Mouse (Mus musculus): Measurements from ENCODE around the gene Tceanc2. TPM values are rescaled to one million over a fixed set of nuclear protein-coding genes. Genes with fewer than 3 reads are reported as not detected.

The Tceanc2 gene
- total and polyA plus RNA-seq, 3 experiments, result 15.1 to 65.8 (median 17.6) TPM

- H3K4me1 ChIP-seq (ENCODE audit: insufficient read depth, low read depth, low read length), result peaks cover 39% of the 10 kb centered on the region
- no peak for DNase-seq (ENCODE audit: low spot score)
- no peak for ATAC-seq (ENCODE audit: extremely low read depth, insufficient number of reproducible peaks, low FRiP score, poor library complexity, severe bottlenecking)
- H3K9me3 ChIP-seq (replicated peaks), result no peaks in the 10 kb centered on the region
- no peaks in the 10 kb centered on the region for H3K27me3 ChIP-seq (ENCODE audit: insufficient read depth, low read length)
- H3K36me3 ChIP-seq (replicated peaks), result peaks cover 43% of the 10 kb centered on the region
- peak; percentile 70; the same call in 1 of the 2 replicates for TF ChIP-seq POLR2AphosphoS5 (IDR thresholded peaks at IDR 0.05; ENCODE audit: insufficient replicate concordance, low read depth, low read length)
- no peak for TF ChIP-seq GATA2 (IDR thresholded peaks at IDR 0.05; ENCODE audit: borderline replicate concordance, low read depth, low read length)
- TF ChIP-seq TAL1 (conservative IDR thresholded peaks at IDR 0.05; ENCODE audit: low read depth, low read length), result no peak
- no peak for TF ChIP-seq CTCF (IDR thresholded peaks at IDR 0.05; ENCODE audit: low read depth, low read length)
- peak overlapping the region; percentile 31; the same call in 1 of the 2 replicates for H3K4me3 ChIP-seq (ENCODE audit: low read depth, low read length)
Measured at GRCm38 (mm10) chr4:107183203-107183602, 4.3 kb upstream of the Tceanc2 start.

- peak; percentile 66 for TF ChIP-seq TAL1 (conservative IDR thresholded peaks at IDR 0.05; ENCODE audit: low read depth, low read length)
- TF ChIP-seq CTCF (IDR thresholded peaks at IDR 0.05; ENCODE audit: low read depth, low read length), result no peak
- no peak for TF ChIP-seq POLR2AphosphoS5 (IDR thresholded peaks at IDR 0.05; ENCODE audit: insufficient replicate concordance, low read depth, low read length)
- TF ChIP-seq GATA2 (IDR thresholded peaks at IDR 0.05; ENCODE audit: borderline replicate concordance, low read depth, low read length), result no peak
- no peak for TF ChIP-seq GATA1 (IDR thresholded peaks at IDR 0.05; ENCODE audit: borderline replicate concordance, low read length)
- ATAC-seq (ENCODE audit: extremely low read depth, insufficient number of reproducible peaks, low FRiP score, poor library complexity, severe bottlenecking) (no peak), DNase-seq (ENCODE audit: low spot score) (no peak)
- H3K4me1 ChIP-seq (ENCODE audit: insufficient read depth, low read depth, low read length), result peaks cover 39% of the 10 kb centered on the region
- H3K27me3 ChIP-seq (ENCODE audit: insufficient read depth, low read length), result no peaks in the 10 kb centered on the region
- H3K36me3 ChIP-seq (replicated peaks), result peaks cover 39% of the 10 kb centered on the region
- no peaks in the 10 kb centered on the region for H3K9me3 ChIP-seq (replicated peaks)
- no peak overlapping the region; the same call in 1 of the 2 replicates for H3K4me3 ChIP-seq (ENCODE audit: low read depth, low read length)
Measured at GRCm38 (mm10) chr4:107182796-107183195, 3.9 kb upstream of the Tceanc2 start.

GRCm38 (mm10) chr4:107181866-107182265, 3.0 kb upstream of the Tceanc2 start:
- peaks cover 46% of the 10 kb centered on the region for H3K4me1 ChIP-seq (ENCODE audit: insufficient read depth, low read depth, low read length)
- ATAC-seq (ENCODE audit: extremely low read depth, insufficient number of reproducible peaks, low FRiP score, poor library complexity, severe bottlenecking) (no peak), DNase-seq (ENCODE audit: low spot score) (no peak)
- H3K9me3 ChIP-seq (replicated peaks), result no peaks in the 10 kb centered on the region
- no peaks in the 10 kb centered on the region for H3K27me3 ChIP-seq (ENCODE audit: insufficient read depth, low read length)
- peaks cover 31% of the 10 kb centered on the region for H3K36me3 ChIP-seq (replicated peaks)
- no peak for TF ChIP-seq CTCF (IDR thresholded peaks at IDR 0.05; ENCODE audit: low read depth, low read length)
- TF ChIP-seq POLR2AphosphoS5 (IDR thresholded peaks at IDR 0.05; ENCODE audit: insufficient replicate concordance, low read depth, low read length), result no peak
- no peak for TF ChIP-seq GATA1 (IDR thresholded peaks at IDR 0.05; ENCODE audit: borderline replicate concordance, low read length)
- no peak for TF ChIP-seq TAL1 (conservative IDR thresholded peaks at IDR 0.05; ENCODE audit: low read depth, low read length)
- TF ChIP-seq GATA2 (IDR thresholded peaks at IDR 0.05; ENCODE audit: borderline replicate concordance, low read depth, low read length), result no peak
- H3K4me3 ChIP-seq (ENCODE audit: low read depth, low read length), result peak overlapping the region; percentile 52; the same call in 1 of the 2 replicates

GRCm38 (mm10) chr4:107180746-107181145, 1.8 kb upstream of the Tceanc2 start:
- Histone ChIP-seq H3K9me3 (replicated peaks) (no peaks in the 10 kb centered on the region), H3K27me3 (ENCODE audit: insufficient read depth, low read length) (no peaks in the 10 kb centered on the region), H3K4me3 (ENCODE audit: low read depth, low read length) (no peak overlapping the region; the same call in 1 of the 2 replicates), H3K4me1 (ENCODE audit: insufficient read depth, low read depth, low read length) (peaks cover 53% of the 10 kb centered on the region), H3K36me3 (replicated peaks) (peaks cover 30% of the 10 kb centered on the region)
- TF ChIP-seq CTCF (IDR thresholded peaks at IDR 0.05; ENCODE audit: low read depth, low read length) (no peak), POLR2AphosphoS5 (IDR thresholded peaks at IDR 0.05; ENCODE audit: insufficient replicate concordance, low read depth, low read length) (no peak), GATA1 (IDR thresholded peaks at IDR 0.05; ENCODE audit: borderline replicate concordance, low read length) (no peak)
- ATAC-seq (ENCODE audit: extremely low read depth, insufficient number of reproducible peaks, low FRiP score, poor library complexity, severe bottlenecking) (no peak), DNase-seq (ENCODE audit: low spot score) (no peak)

GRCm38 (mm10) chr4:107179561-107179960, 645 bp upstream of the Tceanc2 start:
- Histone ChIP-seq H3K4me3 (ENCODE audit: low read depth, low read length) (peak overlapping the region; percentile 97), H3K4me1 (ENCODE audit: insufficient read depth, low read depth, low read length) (peaks cover 62% of the 10 kb centered on the region), H3K27me3 (ENCODE audit: insufficient read depth, low read length) (no peaks in the 10 kb centered on the region), H3K9me3 (replicated peaks) (no peaks in the 10 kb centered on the region), H3K36me3 (replicated peaks) (peaks cover 32% of the 10 kb centered on the region)
- ATAC-seq (ENCODE audit: extremely low read depth, insufficient number of reproducible peaks, low FRiP score, poor library complexity, severe bottlenecking), result no peak
- TF ChIP-seq GATA2 (IDR thresholded peaks at IDR 0.05; ENCODE audit: borderline replicate concordance, low read depth, low read length) (no peak), POLR2AphosphoS5 (IDR thresholded peaks at IDR 0.05; ENCODE audit: insufficient replicate concordance, low read depth, low read length) (no peak), TAL1 (conservative IDR thresholded peaks at IDR 0.05; ENCODE audit: low read depth, low read length) (no peak), GATA1 (IDR thresholded peaks at IDR 0.05; ENCODE audit: borderline replicate concordance, low read length) (no peak), CTCF (IDR thresholded peaks at IDR 0.05; ENCODE audit: low read depth, low read length) (no peak)
- DNase-seq (ENCODE audit: low spot score), result no peak

GRCm38 (mm10) chr4:107178182-107178829, 610 bp downstream of the Tceanc2 start, which contains the start of gene Tmem59:
Tmem59 (plus strand) TSS chr4:107178399.
- H3K36me3 ChIP-seq (replicated peaks), result peaks cover 37% of the 10 kb centered on the region
- no peaks in the 10 kb centered on the region for H3K9me3 ChIP-seq (replicated peaks)
- peak; percentile 89 for DNase-seq (ENCODE audit: low spot score)
- H3K4me3 ChIP-seq (ENCODE audit: low read depth, low read length), result peak within 1 kb of the TSS; percentile 97
- peak; percentile 85 for ATAC-seq (ENCODE audit: extremely low read depth, insufficient number of reproducible peaks, low FRiP score, poor library complexity, severe bottlenecking)
- peaks cover 64% of the 10 kb centered on the region for H3K4me1 ChIP-seq (ENCODE audit: insufficient read depth, low read depth, low read length)
- TF ChIP-seq GATA2 (IDR thresholded peaks at IDR 0.05; ENCODE audit: borderline replicate concordance, low read depth, low read length) (no peak), CTCF (IDR thresholded peaks at IDR 0.05; ENCODE audit: low read depth, low read length) (no peak), POLR2AphosphoS5 (IDR thresholded peaks at IDR 0.05; ENCODE audit: insufficient replicate concordance, low read depth, low read length) (no peak), GATA1 (IDR thresholded peaks at IDR 0.05; ENCODE audit: borderline replicate concordance, low read length) (no peak), TAL1 (conservative IDR thresholded peaks at IDR 0.05; ENCODE audit: low read depth, low read length) (no peak)
- no peaks in the 10 kb centered on the region for H3K27me3 ChIP-seq (ENCODE audit: insufficient read depth, low read length)

Measured in G1E (cell line).